Mouse (Mus musculus): ENCODE data around the gene Nptn.
A peak's percentile ranks its signal among the peaks of the same experiment; 100 is the strongest.
"Not testable (repeated sequence)": the region's sequence is repeated elsewhere in the genome, so short reads cannot be mapped to it uniquely, and the experiment has no call there.

Gene Nptn

GRCm38 (mm10) chr9:58565945-58566344 lies 16.1 kb upstream of the Nptn start:
- DNase-seq: not testable (repeated sequence)

DNA sequence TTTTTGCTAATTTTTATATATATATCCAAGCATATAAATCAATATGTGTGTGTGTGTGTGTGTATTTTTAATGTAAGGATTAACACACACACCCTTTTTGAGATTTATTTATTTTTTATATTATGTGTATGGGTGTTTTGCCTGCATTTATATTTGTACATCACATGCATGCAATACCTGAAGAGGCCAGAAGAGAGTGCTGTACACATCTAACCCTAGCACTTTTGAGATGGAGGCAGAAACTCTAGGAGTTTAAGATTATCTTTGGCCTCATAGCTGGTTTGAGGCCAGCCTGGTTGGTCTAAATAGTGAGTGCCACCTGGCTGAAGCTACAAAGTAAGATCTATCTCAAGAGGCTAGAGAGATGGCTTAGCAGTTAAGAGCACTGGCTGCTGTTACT lies 14.4 kb upstream of the Nptn start:
- no peak for DNase-seq

GRCm38 (mm10) chr9:58571001-58571400 lies 11.0 kb upstream of the Nptn start:
- no peak for DNase-seq

DNA sequence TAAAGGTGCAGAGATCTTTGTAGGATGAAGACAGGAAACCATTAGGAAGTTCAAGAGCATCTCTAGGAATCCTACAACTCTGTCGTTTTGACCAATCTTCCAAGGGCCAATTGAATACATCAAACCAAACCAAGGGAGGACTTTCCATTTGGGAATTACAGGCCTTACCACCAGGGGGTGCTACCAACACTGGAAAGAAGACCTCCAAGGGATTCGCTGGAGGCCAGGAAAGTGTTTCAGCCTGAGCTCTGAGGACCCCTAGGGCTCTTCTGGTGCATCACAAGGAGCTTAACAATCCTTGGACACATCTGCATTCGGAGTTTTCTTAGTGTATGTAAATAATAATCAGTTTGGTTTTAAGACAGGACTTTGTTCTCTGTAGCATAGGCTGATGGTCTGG lies 3.4 kb upstream of the Nptn start:
- DNase-seq: peak; percentile 90

DNA sequence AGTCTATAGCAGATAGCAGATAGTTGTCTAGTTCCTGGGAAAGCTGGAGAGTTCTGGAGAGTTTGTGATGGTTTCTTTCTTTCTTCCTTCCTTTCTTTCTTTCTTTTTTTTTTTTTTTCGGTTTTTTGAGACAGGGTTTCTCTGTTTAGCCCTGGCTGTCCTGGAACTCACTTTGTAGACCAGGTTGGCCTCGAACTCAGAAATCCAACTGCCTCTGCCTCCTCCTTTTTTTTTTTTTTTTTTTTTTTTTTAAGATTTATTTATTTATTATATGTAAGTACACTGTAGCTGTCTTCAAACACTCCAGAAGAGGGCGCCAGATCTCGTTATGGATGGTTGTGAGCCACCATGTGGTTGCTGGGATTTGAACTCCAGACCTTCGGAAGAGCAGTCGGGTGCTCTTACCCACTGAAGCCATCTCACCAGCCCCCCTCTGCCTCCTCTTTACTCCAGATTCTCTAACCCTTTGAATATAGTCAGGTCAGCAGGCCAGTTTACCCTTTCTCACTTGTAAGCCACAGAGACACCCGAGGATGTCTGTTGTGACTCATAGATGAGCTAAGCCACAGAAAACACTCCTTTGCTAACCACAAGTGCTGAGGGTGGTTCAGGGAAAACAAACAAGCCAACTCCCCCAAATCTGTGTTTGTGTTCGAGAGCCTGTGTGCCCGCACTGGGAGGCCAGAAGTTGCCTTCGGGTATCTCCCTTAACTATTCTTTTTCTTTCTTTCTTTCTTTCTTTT lies 1.4 kb upstream of the Nptn start:
- not testable (repeated sequence) for DNase-seq

DNA sequence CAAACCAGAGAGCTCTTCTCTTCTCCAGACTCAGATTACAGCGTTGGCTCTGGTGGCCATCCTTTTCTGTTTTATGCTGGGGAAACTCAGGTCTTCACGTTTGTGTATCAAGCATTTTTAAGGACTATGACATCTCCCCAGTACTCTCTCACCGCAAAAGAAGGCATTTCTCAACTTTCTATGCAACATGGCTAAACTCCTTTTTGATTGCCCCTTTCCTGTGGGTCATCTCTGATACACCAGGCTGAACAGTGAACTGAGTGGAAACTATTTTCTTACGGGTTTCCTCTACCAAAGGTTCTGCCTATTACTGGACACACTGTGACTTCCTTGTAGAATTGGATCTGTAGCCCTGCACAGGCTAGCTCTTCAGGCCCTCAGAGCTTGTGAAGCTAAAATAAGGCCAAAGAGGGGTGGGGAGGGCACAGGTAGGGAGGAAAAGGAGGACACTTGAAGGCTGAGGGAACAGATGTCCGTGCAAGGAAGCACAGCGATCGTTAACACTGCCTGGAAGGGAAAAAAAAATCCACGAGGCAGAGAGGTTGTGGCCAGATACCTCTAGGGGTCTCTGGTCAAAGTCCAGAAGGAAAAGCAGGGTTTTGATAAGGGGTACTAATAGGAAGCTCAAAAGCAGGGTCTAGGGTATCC lies 633 bp upstream of the Nptn start:
- DNase-seq: no peak

- peak; percentile 70 for DNase-seq
Observed at GRCm38 (mm10) chr9:58582581-58583266, 684 bp downstream of the Nptn start.

DNA sequence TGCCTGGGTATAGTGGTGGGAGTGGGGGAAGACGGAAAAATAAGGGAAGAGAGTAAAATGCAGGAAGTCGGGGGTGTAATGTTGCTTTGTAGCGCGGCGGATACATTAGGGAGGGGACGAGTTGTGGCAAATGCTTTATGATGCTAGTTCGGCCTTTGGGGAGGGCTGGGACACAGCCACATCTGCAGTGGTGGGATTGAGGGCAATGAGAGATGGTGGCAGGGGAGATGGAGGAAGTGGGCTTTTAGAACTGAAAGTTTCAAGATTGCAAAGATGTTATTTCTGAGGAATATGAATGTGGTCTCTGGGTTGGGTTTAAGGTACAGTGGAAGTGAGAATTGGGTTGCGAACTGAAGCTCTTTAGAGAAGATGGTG lies 1.2 kb downstream of the Nptn start:
- DNase-seq: no peak

- no peak for DNase-seq
Observed at GRCm38 (mm10) chr9:58584323-58584722, 2.3 kb downstream of the Nptn start.

DNA sequence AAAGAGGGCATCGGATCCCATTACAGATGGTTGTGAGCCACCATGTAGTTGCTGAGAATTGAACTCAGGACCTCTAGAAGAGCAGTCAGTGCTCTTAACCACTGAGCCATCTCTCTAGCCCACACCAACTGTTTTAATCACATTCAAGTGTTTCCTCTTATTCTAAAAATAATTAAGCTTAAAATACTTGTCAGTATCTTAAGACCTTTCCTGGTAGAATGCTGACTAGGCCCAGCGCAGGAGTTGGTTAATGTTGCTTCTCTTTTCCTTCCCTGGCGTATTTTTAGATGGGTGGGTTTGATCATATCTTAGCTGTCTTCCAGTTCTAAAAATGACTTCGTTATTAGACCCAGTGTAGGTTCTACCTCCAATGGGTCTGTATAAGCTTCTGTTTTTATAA lies 6.6 kb downstream of the Nptn start:
- DNase-seq: no peak

GRCm38 (mm10) chr9:58595313-58595712 lies 13.3 kb downstream of the Nptn start:
- no peak for DNase-seq

DNA sequence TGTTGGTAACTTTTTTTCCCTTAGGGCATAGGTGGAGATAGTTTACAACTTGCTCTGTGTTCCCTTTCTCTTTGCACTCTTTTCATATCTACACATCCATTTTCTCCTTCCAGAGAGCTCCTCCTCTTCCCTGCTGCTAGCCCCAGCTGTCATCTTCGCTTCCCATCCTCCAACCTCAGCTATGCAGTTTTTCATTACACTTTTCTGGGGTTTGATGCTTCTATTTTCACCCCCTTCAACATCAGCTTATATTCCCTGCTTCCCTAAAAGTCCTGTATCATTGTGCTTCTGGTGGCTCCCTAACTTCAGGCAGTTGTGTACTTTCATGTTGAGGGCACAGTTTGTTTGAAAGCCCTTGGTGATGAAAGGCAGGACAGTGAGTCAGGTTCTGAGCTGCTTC lies 31.8 kb downstream of the Nptn start:
- peak; percentile 20 for DNase-seq

- DNase-seq: no peak
Observed at GRCm38 (mm10) chr9:58615064-58615938, 33.3 kb downstream of the Nptn start.

DNA sequence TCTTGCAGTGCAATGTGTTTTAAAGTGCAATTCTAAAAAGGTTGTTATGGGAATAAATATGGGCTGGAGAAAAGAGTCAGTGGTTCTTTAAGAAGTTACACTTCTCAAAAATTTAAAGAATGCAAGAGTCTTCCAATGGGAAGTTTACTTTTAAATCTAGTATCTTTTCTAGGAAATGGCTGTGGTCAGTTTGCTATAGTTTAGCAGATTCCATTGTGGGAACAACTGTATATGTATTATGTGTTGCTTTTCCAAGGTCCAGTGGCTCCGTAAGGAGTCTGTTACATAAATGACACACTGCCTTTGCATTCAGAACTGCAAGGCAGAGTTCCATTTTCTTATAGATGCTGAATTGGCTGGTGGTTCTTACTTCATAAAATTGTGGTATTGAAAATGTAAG lies 41.0 kb downstream of the Nptn start:
- DNase-seq: no peak

GRCm38 (mm10) chr9:58627197-58627596 lies 45.2 kb downstream of the Nptn start:
- DNase-seq: no peak

- DNase-seq: no peak
Observed at GRCm38 (mm10) chr9:58630441-58630840, 48.4 kb downstream of the Nptn start.

- no peak for DNase-seq
Observed at GRCm38 (mm10) chr9:58648406-58649264, 66.6 kb downstream of the Nptn start.

- DNase-seq: no peak
Observed at GRCm38 (mm10) chr9:58649265-58649626, 67.2 kb downstream of the Nptn start.

GRCm38 (mm10) chr9:58651993-58652392 lies 70.0 kb downstream of the Nptn start:
- DNase-seq: peak; percentile 21

DNA sequence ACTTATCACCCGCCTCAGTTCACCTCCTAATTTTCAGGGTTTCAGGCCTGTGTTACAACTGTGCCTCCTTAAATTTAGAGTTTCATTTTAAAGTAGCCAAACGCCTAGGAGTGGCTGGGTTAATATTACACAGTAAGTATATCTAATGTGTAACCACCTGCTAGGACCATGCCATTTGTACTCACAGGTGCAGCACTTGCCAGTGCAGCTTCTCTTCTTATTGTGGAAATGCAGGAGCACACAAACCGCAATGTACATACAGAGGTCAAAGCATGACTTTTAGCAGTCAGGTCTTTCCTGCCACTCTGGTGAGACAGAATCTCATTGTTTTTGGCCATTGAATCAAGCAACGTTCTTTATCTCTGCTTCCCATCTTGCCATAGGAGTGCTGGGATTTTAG lies 72.5 kb downstream of the Nptn start:
- DNase-seq: no peak

GRCm38 (mm10) chr9:58656396-58656795 lies 74.4 kb downstream of the Nptn start:
- DNase-seq: no peak

GRCm38 (mm10) chr9:58656824-58657223 lies 74.8 kb downstream of the Nptn start:
- DNase-seq: no peak

All from right cerebral cortex, adult 18-20 months (tissue).